Mouse (Mus musculus) lung, embryonic 14.5 days (tissue): ENCODE measurements around the gene Trp53inp2. TPM values are rescaled to one million over a fixed set of nuclear protein-coding genes. Genes with fewer than 3 reads are reported as not detected.
A peak's percentile ranks its signal among the peaks of the same experiment; 100 is the strongest.

Experiments
- ATAC-seq: fragments of 200-750 bp; cut with Nextera tagmentation; 2 replicates; pipeline ENCODE4 v1.8.0; 2017; ENCODE audit warnings: mild to moderate bottlenecking, moderate TSS enrichment, moderate library complexity; ENCODE audit not compliant: insufficient read depth
- DNase-seq: peaks from one replicate; pipeline ENCODE4 v3.0.0-alpha.2; 2015
- H3K27ac ChIP-seq: fragments of 300-500 bp; sonication (generic); 2 replicates; pipeline ENCODE4 v1.5.1; 2014; ENCODE audit warnings: low read depth, mild to moderate bottlenecking, moderate library complexity
- H3K27me3 ChIP-seq: fragments of 300-500 bp; sonication (generic); 2 replicates; pipeline ENCODE4 v1.6.1; 2014; ENCODE audit warnings: low read length, control low read depth; ENCODE audit not compliant: insufficient read depth
- H3K36me3 ChIP-seq: fragments of 300-500 bp; sonication (generic); 2 replicates; pipeline ENCODE4 v1.6.1; 2014; ENCODE audit warnings: control low read depth; ENCODE audit not compliant: insufficient read depth
- H3K4me1 ChIP-seq: fragments of 300-500 bp; sonication (generic); 2 replicates; pipeline ENCODE4 v1.6.1; 2014; ENCODE audit warnings: antibody characterized with exemption, control low read depth; ENCODE audit not compliant: insufficient read depth
- H3K4me2 ChIP-seq: fragments of 300-500 bp; sonication (generic); 2 replicates; pipeline ENCODE4 v1.6.1; 2014; ENCODE audit warnings: mild to moderate bottlenecking
- H3K4me3 ChIP-seq: fragments of 300-500 bp; sonication (generic); 2 replicates; pipeline ENCODE4 v1.5.1; 2014; ENCODE audit warnings: low read depth, low read length
- H3K9ac ChIP-seq: fragments of 300-500 bp; sonication (generic); 2 replicates; pipeline ENCODE4 v1.6.1; 2014
- H3K9me3 ChIP-seq: fragments of 300-500 bp; sonication (generic); 2 replicates; pipeline ENCODE4 v1.6.1; 2016; ENCODE audit warnings: low read depth, low read length, control low read depth
- CTCF ChIP-seq: IDR thresholded peaks from 2 replicates; pipeline ENCODE4 v1.5.1; 2016; ENCODE audit warnings: antibody characterized with exemption, low read depth
- WGBS: fragments of 180-500 bp; shearing (Covaris S2); extraction: QIAGEN DNeasy Blood & Tissue Kit; methylation state at CpG from one replicate; pipeline ENCODE4 v1.1.7; 2014; 5-methylcytosine and 5-hydroxymethylcytosine counted together
- polyA plus RNA-seq: library from polyadenylated mRNA; unstranded; fragments of >200 nt; fragmentation: Nextera tagmentation; extraction: Ambion mirVana; gene quantifications from 2 replicates; pipeline ENCODE4 v1.2.1, GENCODE M21; 2014

Trp53inp2 gene
- polyA plus RNA-seq, 1 experiment from 2014 or later = 15.0 TPM

GRCm38 (mm10) chr2:155373886-155374285, 7.0 kb upstream of the Trp53inp2 start:
- no peak for TF ChIP-seq CTCF
- no peak overlapping the region for H3K9ac ChIP-seq
- no peaks in the 10 kb centered on the region for H3K36me3 ChIP-seq
- no peaks in the 10 kb centered on the region for H3K4me1 ChIP-seq
- H3K27me3 ChIP-seq = no peaks in the 10 kb centered on the region
- no peak for ATAC-seq
- no peaks in the 10 kb centered on the region for H3K9me3 ChIP-seq
- no peak overlapping the region for H3K4me3 ChIP-seq
- WGBS = 59% methylated on average over 1 of the region's 1 CpGs
- no peak for DNase-seq
- H3K4me2 ChIP-seq = no peak overlapping the region
- H3K27ac ChIP-seq = no peak overlapping the region

DNA sequence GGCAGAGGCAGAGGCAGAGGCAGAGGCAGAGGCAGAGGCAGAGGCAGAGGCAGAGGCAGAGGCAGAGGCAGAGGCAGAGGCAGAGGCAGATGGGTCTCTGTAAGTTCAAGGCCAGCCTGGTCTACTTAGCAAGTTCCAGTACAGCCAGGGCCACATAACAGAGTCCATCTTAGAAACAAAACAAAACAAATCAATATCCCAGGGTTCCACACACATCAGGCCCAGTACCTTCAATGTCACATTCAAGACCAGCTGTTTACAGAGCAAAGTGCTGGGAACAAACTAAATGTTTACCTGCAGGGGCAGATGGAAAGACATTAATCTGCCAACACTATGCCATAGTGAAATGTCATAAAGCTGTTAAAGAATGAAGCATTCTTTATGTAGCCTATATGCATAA, 6.3 kb upstream of the Trp53inp2 start:
- Histone ChIP-seq H3K27me3 (no peaks in the 10 kb centered on the region), H3K36me3 (no peaks in the 10 kb centered on the region), H3K4me2 (no peak overlapping the region), H3K4me3 (no peak overlapping the region), H3K9me3 (no peaks in the 10 kb centered on the region), H3K9ac (no peak overlapping the region), H3K27ac (no peak overlapping the region), H3K4me1 (no peaks in the 10 kb centered on the region)
- DNase-seq = no peak
- ATAC-seq = no peak
- TF ChIP-seq CTCF = no peak

DNA sequence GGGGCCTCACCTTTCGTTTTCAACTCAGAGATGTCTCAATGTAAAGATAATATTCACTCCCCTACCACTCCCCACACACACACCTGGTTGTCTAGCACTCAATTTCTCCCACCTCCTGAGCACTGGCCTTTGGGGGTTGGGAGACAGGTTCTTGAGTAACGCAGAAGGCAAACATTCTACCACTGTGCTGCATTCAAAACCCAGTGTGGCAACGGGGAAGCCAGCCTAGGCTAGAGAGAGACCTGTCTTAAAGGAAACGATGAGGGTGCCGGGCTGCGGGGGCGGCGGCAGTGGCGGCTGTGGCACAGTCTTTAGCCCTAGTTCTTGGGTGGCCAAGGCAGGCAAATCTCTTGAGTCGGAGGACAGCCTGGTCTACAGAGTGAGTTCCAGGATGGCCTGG, 4.7 kb upstream of the Trp53inp2 start:
- H3K9ac ChIP-seq = no peak overlapping the region
- no peaks in the 10 kb centered on the region for H3K36me3 ChIP-seq
- no peak for TF ChIP-seq CTCF
- no peak overlapping the region for H3K4me2 ChIP-seq
- no peak overlapping the region for H3K27ac ChIP-seq
- H3K9me3 ChIP-seq = no peaks in the 10 kb centered on the region
- DNase-seq (no peak), ATAC-seq (no peak)
- H3K27me3 ChIP-seq = no peaks in the 10 kb centered on the region
- WGBS = 74% methylated on average over 10 of the region's 10 CpGs
- no peaks in the 10 kb centered on the region for H3K4me1 ChIP-seq
- no peak overlapping the region for H3K4me3 ChIP-seq

DNA sequence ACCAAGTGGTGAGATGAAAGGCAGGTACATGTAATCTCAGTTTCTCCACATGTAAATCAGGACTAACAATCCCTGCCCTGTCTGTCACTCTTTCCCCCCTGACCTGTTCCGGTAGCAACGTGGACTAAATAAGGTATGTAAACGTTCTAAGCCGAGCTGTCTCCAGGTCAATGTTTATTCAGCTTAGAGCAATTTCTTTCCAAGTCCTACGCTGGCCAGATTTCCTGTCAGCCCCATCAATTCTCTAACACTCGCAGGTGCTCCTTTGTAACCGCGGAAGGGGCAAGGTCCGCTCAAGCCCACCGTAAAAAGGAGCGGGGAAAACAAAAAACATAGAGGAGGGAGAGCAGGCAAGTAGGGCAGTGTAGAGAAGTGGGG, 190 bp downstream of the Trp53inp2 start:
- TF ChIP-seq CTCF = no peak
- H3K9me3 ChIP-seq = no peaks in the 10 kb centered on the region
- no peaks in the 10 kb centered on the region for H3K36me3 ChIP-seq
- DNase-seq (no peak), ATAC-seq (no peak)
- WGBS = 1% methylated on average over 11 of the region's 11 CpGs
- H3K4me2 ChIP-seq = peak overlapping the region; percentile 87
- H3K27me3 ChIP-seq = no peaks in the 10 kb centered on the region
- H3K27ac ChIP-seq = peak overlapping the region; percentile 98; the same call in 1 of the 2 replicates
- peak overlapping the region; percentile 85 for H3K4me3 ChIP-seq
- H3K4me1 ChIP-seq = 0 out of 2 replicates have a peak, but pooled peaks cover 4% of the 10 kb centered on the region
- peak overlapping the region; percentile 93 for H3K9ac ChIP-seq

DNA sequence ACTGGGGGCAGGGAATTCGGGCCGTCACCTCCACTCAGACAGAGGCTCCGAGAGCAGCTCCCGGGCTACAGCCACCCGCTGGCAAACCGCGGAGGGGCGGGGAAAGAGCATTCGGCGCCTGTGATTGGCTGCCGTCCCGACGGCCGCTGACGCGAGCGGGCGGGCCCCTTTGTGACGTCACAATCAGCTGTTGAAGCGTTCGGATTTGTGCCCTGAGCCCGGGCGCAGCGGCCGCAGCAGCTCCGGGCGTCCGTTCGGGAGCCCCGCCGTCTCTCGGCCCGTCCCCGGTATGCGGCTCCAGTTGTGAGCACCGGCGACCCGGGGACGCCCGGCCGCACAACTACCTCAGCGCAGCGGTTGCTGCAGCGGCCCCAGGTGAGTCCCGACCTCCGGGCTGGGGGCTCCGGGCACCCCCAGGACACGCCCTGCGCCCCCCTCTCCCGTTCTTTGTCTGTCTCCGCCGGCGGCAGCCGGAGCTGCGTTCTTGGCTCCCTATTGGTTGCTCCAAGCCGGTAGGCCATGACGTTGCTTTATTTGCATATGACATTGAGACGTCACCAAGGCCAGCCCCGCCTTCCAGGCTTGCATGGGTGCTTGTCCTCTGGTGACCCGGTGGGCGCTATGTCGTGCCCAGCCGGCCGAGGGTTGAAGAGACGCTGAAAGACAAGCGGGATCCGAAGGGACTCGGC, 928 bp downstream of the Trp53inp2 start:
- H3K4me3 ChIP-seq = peak overlapping the region; percentile 85
- DNase-seq = peak; percentile 98
- ATAC-seq = peak; percentile 92
- peak overlapping the region; percentile 87 for H3K4me2 ChIP-seq
- no peaks in the 10 kb centered on the region for H3K27me3 ChIP-seq
- peak overlapping the region; percentile 98 for H3K27ac ChIP-seq
- TF ChIP-seq CTCF = no peak
- under 1% methylated on average over 68 of the region's 68 CpGs for WGBS
- no peaks in the 10 kb centered on the region for H3K36me3 ChIP-seq
- 0 out of 2 replicates have a peak, but pooled peaks cover 4% of the 10 kb centered on the region for H3K4me1 ChIP-seq
- peak overlapping the region; percentile 93 for H3K9ac ChIP-seq
- no peaks in the 10 kb centered on the region for H3K9me3 ChIP-seq

DNA sequence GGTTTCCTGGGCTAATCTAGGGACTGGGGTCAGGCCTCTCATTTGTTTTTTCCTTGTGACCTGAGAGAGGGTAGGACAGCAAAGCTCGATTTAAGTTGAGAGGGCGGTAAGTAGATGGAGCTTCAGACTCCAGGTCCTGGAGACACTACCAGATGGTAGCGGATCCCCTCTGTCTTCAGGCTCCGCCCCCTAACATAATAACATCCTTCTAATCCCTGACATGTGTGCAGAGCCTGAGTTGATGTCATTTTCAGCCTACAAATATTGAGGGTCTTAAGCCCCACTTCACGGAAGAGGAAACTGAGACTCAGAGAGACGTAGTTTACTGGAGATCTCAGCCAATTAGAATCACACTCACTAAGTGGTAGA, 1.5 kb downstream of the Trp53inp2 start:
- Histone ChIP-seq H3K27ac (peak overlapping the region; percentile 98), H3K9ac (peak overlapping the region; percentile 93), H3K27me3 (no peaks in the 10 kb centered on the region), H3K4me3 (peak overlapping the region; percentile 85), H3K4me1 (0 out of 2 replicates have a peak, but pooled peaks cover 4% of the 10 kb centered on the region), H3K4me2 (peak overlapping the region; percentile 87), H3K9me3 (no peaks in the 10 kb centered on the region), H3K36me3 (no peaks in the 10 kb centered on the region)
- DNase-seq (no peak), ATAC-seq (peak; percentile 21)
- WGBS = 20% methylated on average over 6 of the region's 6 CpGs
- TF ChIP-seq CTCF = no peak

GRCm38 (mm10) chr2:155382791-155383438, 2.1 kb downstream of the Trp53inp2 start:
- Histone ChIP-seq H3K9ac (no peak overlapping the region), H3K4me1 (0 out of 2 replicates have a peak, but pooled peaks cover 4% of the 10 kb centered on the region), H3K4me3 (peak overlapping the region; percentile 85; the same call in 1 of the 2 replicates), H3K27ac (peak overlapping the region; percentile 98; the same call in 1 of the 2 replicates), H3K36me3 (no peaks in the 10 kb centered on the region), H3K4me2 (peak overlapping the region; percentile 87), H3K27me3 (no peaks in the 10 kb centered on the region), H3K9me3 (no peaks in the 10 kb centered on the region)
- 73% methylated on average over 2 of the region's 2 CpGs for WGBS
- DNase-seq (peak; percentile 65), ATAC-seq (no peak)
- no peak for TF ChIP-seq CTCF
